In genomic region chr7:102222336-102222735, GRCm38 (mm10) we compare ENCODE assay signal across 8 mouse cellular contexts. TPM values are rescaled to one million over a fixed set of nuclear protein-coding genes. Genes with fewer than 3 reads are reported as not detected.
DNase-seq lines count a peak whose midpoint lies in the region; ATAC-seq lines count a peak whose summit lies in the region.

No protein-coding gene starts in this region.

- peak overlapping the region; percentile 70 for H3K27ac ChIP-seq in embryonic facial prominence, embryonic 14.5 days (replicated peaks; ENCODE audit: low read depth, low read length)
- H3K27ac ChIP-seq in hindbrain, embryonic 11.5 days (ENCODE audit: low read depth, low read length) = no peak overlapping the region
- H3K27ac ChIP-seq in midbrain, embryonic 16.5 days (ENCODE audit: low read length) = no peak overlapping the region

- peak overlapping the region; percentile 71 for H3K4me3 ChIP-seq in embryonic facial prominence, embryonic 14.5 days (ENCODE audit: low read depth, low read length)
- H3K4me3 ChIP-seq in hindbrain, embryonic 11.5 days (ENCODE audit: low read depth, low read length) = peak overlapping the region; percentile 57
- peak overlapping the region; percentile 77 for H3K4me3 ChIP-seq in midbrain, embryonic 16.5 days (ENCODE audit: low read depth, low read length)

- H3K9ac ChIP-seq in embryonic facial prominence, embryonic 14.5 days (ENCODE audit: low read depth, low read length) = peak overlapping the region; percentile 79
- H3K9ac ChIP-seq in hindbrain, embryonic 11.5 days (ENCODE audit: low read depth, low read length) = peak overlapping the region; percentile 71
- peak overlapping the region; percentile 84 for H3K9ac ChIP-seq in midbrain, embryonic 16.5 days (ENCODE audit: low read depth, low read length)

- no peak for DNase-seq in frontal cortex, postnatal 14 days (ENCODE audit: low spot score in 2 of 2)
- DNase-seq in R1 (ENCODE audit: low read depth, low spot score) (peak; percentile 86), liver (peak; percentile 68)
- peak; percentile 82 for DNase-seq in embryonic facial prominence, embryonic 14.5 days (ENCODE audit: low spot score)
- peak; percentile 67 for DNase-seq in hindbrain, embryonic 11.5 days (ENCODE audit: low spot score)
- no peak for DNase-seq in urinary bladder, postnatal 10 days (ENCODE audit: low spot score)

- peaks cover 13% of the 10 kb centered on the region for H3K36me3 ChIP-seq in embryonic facial prominence, embryonic 14.5 days (ENCODE audit: control insufficient read depth, insufficient read depth, low read length)
- no peaks in the 10 kb centered on the region for H3K36me3 ChIP-seq in hindbrain, embryonic 11.5 days (ENCODE audit: control insufficient read depth, insufficient read depth, low read length)
- no peaks in the 10 kb centered on the region for H3K36me3 ChIP-seq in midbrain, embryonic 16.5 days (ENCODE audit: control insufficient read depth, insufficient read depth, low read length)

- no peaks in the 10 kb centered on the region for H3K27me3 ChIP-seq in embryonic facial prominence, embryonic 14.5 days (replicated peaks; ENCODE audit: control insufficient read depth, insufficient read depth, low read length)
- H3K27me3 ChIP-seq in hindbrain, embryonic 11.5 days (ENCODE audit: control insufficient read depth, insufficient read depth, low read length) = no peaks in the 10 kb centered on the region
- no peaks in the 10 kb centered on the region for H3K27me3 ChIP-seq in midbrain, embryonic 16.5 days (ENCODE audit: control insufficient read depth, insufficient read depth, low read depth, low read length)

- ATAC-seq in frontal cortex, adult (ENCODE audit: low TSS enrichment) = 0 out of 2 replicates have a peak, but pooled peaks have one; percentile 33
- peak; percentile 79 for ATAC-seq in embryonic facial prominence, embryonic 14.5 days (ENCODE audit: low read depth)
- ATAC-seq in hindbrain, embryonic 11.5 days (ENCODE audit: low FRiP score) = peak; percentile 84
- peak; percentile 75 for ATAC-seq in midbrain, embryonic 16.5 days

- peak overlapping the region; percentile 91 for H3K4me2 ChIP-seq in embryonic facial prominence, embryonic 14.5 days (ENCODE audit: low read depth, low read length)
- peak overlapping the region; percentile 84 for H3K4me2 ChIP-seq in hindbrain, embryonic 11.5 days (replicated peaks; ENCODE audit: low read depth, low read length)
- H3K4me2 ChIP-seq in midbrain, embryonic 16.5 days (ENCODE audit: low read length) = peak overlapping the region; percentile 70

- no peaks in the 10 kb centered on the region for H3K4me1 ChIP-seq in embryonic facial prominence, embryonic 14.5 days (ENCODE audit: control insufficient read depth, insufficient read depth, low read length)
- H3K4me1 ChIP-seq in hindbrain, embryonic 11.5 days (replicated peaks; ENCODE audit: control insufficient read depth, insufficient read depth, low read length) = no peaks in the 10 kb centered on the region
- peaks cover 4% of the 10 kb centered on the region for H3K4me1 ChIP-seq in midbrain, embryonic 16.5 days (ENCODE audit: control insufficient read depth, insufficient read depth, low read length)

- WGBS in embryonic facial prominence, embryonic 14.5 days = under 1% methylated on average over 10 of the region's 13 CpGs
- 1% methylated on average over 7 of the region's 13 CpGs for WGBS in hindbrain, embryonic 11.5 days
- 2% methylated on average over 7 of the region's 13 CpGs for WGBS in midbrain, embryonic 16.5 days

- no peaks in the 10 kb centered on the region for H3K9me3 ChIP-seq in embryonic facial prominence, embryonic 14.5 days (ENCODE audit: control insufficient read depth, low read length)
- H3K9me3 ChIP-seq in hindbrain, embryonic 11.5 days (ENCODE audit: control insufficient read depth, low read length) = no peaks in the 10 kb centered on the region
- H3K9me3 ChIP-seq in midbrain, embryonic 16.5 days (replicated peaks; ENCODE audit: control insufficient read depth, low read length, poor library complexity, severe bottlenecking) = no peaks in the 10 kb centered on the region

RNA-seq across cellular contexts. Expression of gene Pgap2, which starts 12.3 kb away (rescaled TPM):
- 80.8 and 81.1 TPM in 2 replicates for polyA plus RNA-seq in embryonic facial prominence, embryonic 14.5 days (2014; fragmentation: Nextera tagmentation; extraction: Ambion mirVana)
- polyA plus RNA-seq in hindbrain, embryonic 11.5 days (2014; fragmentation: Nextera tagmentation; extraction: Ambion mirVana) = 47.4 and 50.3 TPM in 2 replicates
- 57.8 and 61.3 TPM in 2 replicates for polyA plus RNA-seq in midbrain, embryonic 16.5 days (2015; fragmentation: Nextera tagmentation; extraction: Ambion mirVana)

RNA-seq across cellular contexts. Expression of gene Nup98, which starts 12.4 kb away (rescaled TPM):
- polyA plus RNA-seq in embryonic facial prominence, embryonic 14.5 days (2014; fragmentation: Nextera tagmentation; extraction: Ambion mirVana) = 35.9 and 37.5 TPM in 2 replicates
- 40.0 and 42.1 TPM in 2 replicates for polyA plus RNA-seq in hindbrain, embryonic 11.5 days (2014; fragmentation: Nextera tagmentation; extraction: Ambion mirVana)
- polyA plus RNA-seq in midbrain, embryonic 16.5 days (2015; fragmentation: Nextera tagmentation; extraction: Ambion mirVana) = 19.9 and 21.2 TPM in 2 replicates

RNA-seq across cellular contexts. Expression of gene Rhog, which starts 33.5 kb away (rescaled TPM):
- polyA plus RNA-seq in embryonic facial prominence, embryonic 14.5 days (2014; fragmentation: Nextera tagmentation; extraction: Ambion mirVana) = 66.6 and 68.0 TPM in 2 replicates
- polyA plus RNA-seq in hindbrain, embryonic 11.5 days (2014; fragmentation: Nextera tagmentation; extraction: Ambion mirVana) = 35.3 and 35.5 TPM in 2 replicates
- polyA plus RNA-seq in midbrain, embryonic 16.5 days (2015; fragmentation: Nextera tagmentation; extraction: Ambion mirVana) = 12.8 and 14.6 TPM in 2 replicates

RNA-seq across cellular contexts. Expression of gene Stim1, which starts 45.3 kb away (rescaled TPM):
- 36.4 TPM in 2 replicates for polyA plus RNA-seq in embryonic facial prominence, embryonic 14.5 days (2014; fragmentation: Nextera tagmentation; extraction: Ambion mirVana)
- polyA plus RNA-seq in hindbrain, embryonic 11.5 days (2014; fragmentation: Nextera tagmentation; extraction: Ambion mirVana) = 9.3 and 10.3 TPM in 2 replicates
- 10.2 and 12.5 TPM in 2 replicates for polyA plus RNA-seq in midbrain, embryonic 16.5 days (2015; fragmentation: Nextera tagmentation; extraction: Ambion mirVana)

Comparison
In these comparisons a context has a peak if more than half of its experiments do, and no peak if none do; other contexts are left out.
1. ATAC-seq: peak in every context shown above with its lines; median percentile 84 in hindbrain, embryonic 11.5 days; 79 in embryonic facial prominence, embryonic 14.5 days; 75 in midbrain, embryonic 16.5 days; 33 in frontal cortex, adult.
2. DNase-seq: peak in R1 (single experiment), embryonic facial prominence, embryonic 14.5 days (single experiment), hindbrain, embryonic 11.5 days (single experiment) and liver (single experiment); none in frontal cortex, postnatal 14 days (0 of 2) and urinary bladder, postnatal 10 days (single experiment).
3. Peak in every context shown above with its lines, with median percentiles within 50 percentile points of each other: H3K4me2 ChIP-seq, H3K4me3 ChIP-seq and H3K9ac ChIP-seq.